Comparison of ENCODE assay signal across 7 mouse cellular contexts in the genomic region with DNA sequence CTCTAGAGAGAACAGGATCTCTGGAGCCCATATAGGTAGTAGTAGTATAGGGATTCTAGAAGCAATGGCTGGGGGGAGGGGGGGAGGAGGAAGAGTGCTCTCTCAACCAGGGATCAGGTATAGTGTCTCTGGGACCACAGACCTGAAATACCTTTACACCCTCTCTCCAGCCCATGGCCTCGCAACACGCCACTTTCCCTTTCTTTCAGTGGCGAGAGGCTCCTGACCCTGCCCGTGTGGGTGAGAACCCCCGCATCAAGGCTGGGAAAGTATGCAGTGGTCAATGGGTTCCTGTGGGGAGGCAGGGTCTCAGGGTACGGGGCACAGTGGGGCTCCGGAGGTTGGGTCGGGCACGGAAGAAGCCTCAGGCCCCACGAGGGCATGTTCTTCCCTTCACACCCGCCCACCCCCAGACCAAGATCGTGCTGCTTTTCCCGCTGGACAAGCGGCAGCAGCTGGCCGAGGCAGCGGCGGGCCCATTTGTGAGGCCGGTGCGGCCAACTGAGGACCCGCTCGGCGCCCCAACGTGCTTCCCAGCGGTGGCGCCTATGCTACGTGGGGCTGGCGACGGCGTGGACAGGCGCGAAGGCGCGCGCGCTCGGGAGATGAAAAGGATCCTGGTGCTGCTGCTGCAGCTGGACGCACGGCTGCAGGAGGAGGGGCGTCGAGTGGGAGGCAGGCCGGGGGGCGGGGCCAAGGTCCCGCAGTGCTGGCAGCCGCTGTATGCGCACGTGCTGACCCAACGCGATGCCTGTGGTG. TPM values are rescaled to one million over a fixed set of nuclear protein-coding genes. Genes with fewer than 3 reads are reported as not detected.
A peak's percentile ranks its signal among the peaks of the same experiment; 100 is the strongest.
DNase-seq lines count a peak whose midpoint lies in the region; ATAC-seq and TF ChIP-seq lines count a peak whose summit lies in the region.

No protein-coding gene starts in this region.

- H3K4me3 ChIP-seq in bone marrow macrophage, adult 2 months (ENCODE audit: insufficient read depth, low read length) = peak overlapping the region; percentile 66
- peak overlapping the region; percentile 40 for H3K4me3 ChIP-seq in hindbrain, embryonic 12.5 days
- H3K4me3 ChIP-seq in limb, embryonic 13.5 days = peak overlapping the region; percentile 50
- H3K4me3 ChIP-seq in midbrain, embryonic 14.5 days (replicated peaks; ENCODE audit: low read depth, low read length) = peak overlapping the region; percentile 41

- WGBS in hindbrain, embryonic 12.5 days = under 1% methylated on average over 48 of the region's 48 CpGs
- WGBS in limb, embryonic 13.5 days = 3% methylated on average over 42 of the region's 48 CpGs
- 2% methylated on average over 44 of the region's 48 CpGs for WGBS in midbrain, embryonic 14.5 days

- peaks cover 27% of the 10 kb centered on the region for H3K27me3 ChIP-seq in hindbrain, embryonic 12.5 days
- H3K27me3 ChIP-seq in limb, embryonic 13.5 days = peaks cover 39% of the 10 kb centered on the region
- H3K27me3 ChIP-seq in midbrain, embryonic 14.5 days (ENCODE audit: control insufficient read depth, insufficient read depth, low read length) = peaks cover 7% of the 10 kb centered on the region; the same call in 1 of the 2 replicates

- H3K4me1 ChIP-seq in bone marrow macrophage, adult 2 months (ENCODE audit: control insufficient read depth, insufficient read depth, low read length) = peaks cover 10% of the 10 kb centered on the region
- H3K4me1 ChIP-seq in hindbrain, embryonic 12.5 days = peaks cover 23% of the 10 kb centered on the region
- H3K4me1 ChIP-seq in limb, embryonic 13.5 days = peaks cover 26% of the 10 kb centered on the region
- H3K4me1 ChIP-seq in midbrain, embryonic 14.5 days (ENCODE audit: control insufficient read depth, insufficient read depth, low read length) = peaks cover 18% of the 10 kb centered on the region

- peak overlapping the region; percentile 80 for H3K4me2 ChIP-seq in hindbrain, embryonic 12.5 days (replicated peaks)
- H3K4me2 ChIP-seq in limb, embryonic 13.5 days (replicated peaks) = peak overlapping the region; percentile 90
- H3K4me2 ChIP-seq in midbrain, embryonic 14.5 days (ENCODE audit: low read length) = peak overlapping the region; percentile 85

- peaks cover 7% of the 10 kb centered on the region; the same call in 1 of the 2 replicates for H3K36me3 ChIP-seq in hindbrain, embryonic 12.5 days
- no peaks in the 10 kb centered on the region for H3K36me3 ChIP-seq in limb, embryonic 13.5 days
- H3K36me3 ChIP-seq in midbrain, embryonic 14.5 days (ENCODE audit: control insufficient read depth, insufficient read depth, low read length) = 0 out of 2 replicates have a peak, but pooled peaks cover 4% of the 10 kb centered on the region

- peak; percentile 78 for ATAC-seq in hindbrain, embryonic 12.5 days (ENCODE audit: low FRiP score)
- peak; percentile 74 for ATAC-seq in limb, embryonic 13.5 days (ENCODE audit: low FRiP score, low read depth)
- ATAC-seq in midbrain, embryonic 14.5 days (ENCODE audit: low FRiP score, low TSS enrichment) = peak; percentile 77

- peak overlapping the region; percentile 58 for H3K9ac ChIP-seq in hindbrain, embryonic 12.5 days
- peak overlapping the region; percentile 62 for H3K9ac ChIP-seq in limb, embryonic 13.5 days
- H3K9ac ChIP-seq in midbrain, embryonic 14.5 days (replicated peaks; ENCODE audit: low read length) = peak overlapping the region; percentile 44; the same call in 1 of the 2 replicates

- peak overlapping the region; percentile 59 for H3K27ac ChIP-seq in bone marrow macrophage, adult 2 months (ENCODE audit: insufficient read depth, low read depth, low read length)
- H3K27ac ChIP-seq in hindbrain, embryonic 12.5 days = no peak overlapping the region
- H3K27ac ChIP-seq in limb, embryonic 13.5 days = no peak overlapping the region
- peak overlapping the region; percentile 41; the same call in 1 of the 2 replicates for H3K27ac ChIP-seq in midbrain, embryonic 14.5 days (replicated peaks; ENCODE audit: low read depth, low read length)

- TF ChIP-seq POLR2A in bone marrow macrophage, adult 2 months (IDR thresholded peaks at IDR 0.05; ENCODE audit: borderline replicate concordance, low read depth, low read length) = no peak

- no peak for TF ChIP-seq CTCF in bone marrow macrophage, adult 2 months (IDR thresholded peaks at IDR 0.05; ENCODE audit: low read depth, low read length)

- H3K9me3 ChIP-seq in hindbrain, embryonic 12.5 days (replicated peaks) = no peaks in the 10 kb centered on the region
- H3K9me3 ChIP-seq in limb, embryonic 13.5 days = no peaks in the 10 kb centered on the region
- no peaks in the 10 kb centered on the region for H3K9me3 ChIP-seq in midbrain, embryonic 14.5 days (ENCODE audit: control insufficient read depth, low read length)

- DNase-seq in Muller cell, postnatal 12 days (ENCODE audit: inconsistent ontology term) = peak; percentile 75
- peak; percentile 76 for DNase-seq in forelimb bud, embryonic 11.5 days (ENCODE audit: low read depth, low spot score)
- DNase-seq in midbrain, embryonic 14.5 days = peak; percentile 87
- peak; percentile 64 to 80 for DNase-seq in spleen, postnatal 4 days (ENCODE audit: low spot score in 2 of 2)

RNA-seq across cellular contexts. Expression of gene Actl10, which starts 2.3 kb away (rescaled TPM):
- polyA plus RNA-seq in bone marrow macrophage, adult 2 months (2012; ENCODE audit: insufficient read depth, insufficient read length, missing spikeins) = not detected in 2 replicates
- polyA plus RNA-seq in hindbrain, embryonic 12.5 days (2016; fragmentation: Nextera tagmentation; extraction: Ambion mirVana) = 0.92 and 0.96 TPM in 2 replicates
- polyA plus RNA-seq in limb, embryonic 13.5 days (2015; fragmentation: Nextera tagmentation; extraction: Ambion mirVana) = 0.33 and 0.47 TPM in 2 replicates
- 0.19 and 0.28 TPM in 2 replicates for polyA plus RNA-seq in midbrain, embryonic 14.5 days (2014; fragmentation: Nextera tagmentation; extraction: Ambion mirVana)

RNA-seq across cellular contexts. Expression of gene 1700003F12Rik, which starts 2.4 kb away (rescaled TPM):
- polyA plus RNA-seq in bone marrow macrophage, adult 2 months (2012; ENCODE audit: insufficient read depth, insufficient read length, missing spikeins) = 1.1 TPM in 1 of 2 replicates, not detected in the other
- polyA plus RNA-seq in hindbrain, embryonic 12.5 days (2016; fragmentation: Nextera tagmentation; extraction: Ambion mirVana) = 1.4 and 3.2 TPM in 2 replicates
- polyA plus RNA-seq in limb, embryonic 13.5 days (2015; fragmentation: Nextera tagmentation; extraction: Ambion mirVana) = 0.88 and 1.1 TPM in 2 replicates
- 1.1 and 2.1 TPM in 2 replicates for polyA plus RNA-seq in midbrain, embryonic 14.5 days (2014; fragmentation: Nextera tagmentation; extraction: Ambion mirVana)

RNA-seq across cellular contexts. Expression of gene Necab3, which starts 9.4 kb away (rescaled TPM):
- polyA plus RNA-seq in bone marrow macrophage, adult 2 months (2012; ENCODE audit: insufficient read depth, insufficient read length, missing spikeins) = 0.95 TPM in 1 of 2 replicates, not detected in the other
- polyA plus RNA-seq in hindbrain, embryonic 12.5 days (2016; fragmentation: Nextera tagmentation; extraction: Ambion mirVana) = 11.6 and 12.3 TPM in 2 replicates
- 3.7 and 3.9 TPM in 2 replicates for polyA plus RNA-seq in limb, embryonic 13.5 days (2015; fragmentation: Nextera tagmentation; extraction: Ambion mirVana)
- polyA plus RNA-seq in midbrain, embryonic 14.5 days (2014; fragmentation: Nextera tagmentation; extraction: Ambion mirVana) = 15.1 and 16.0 TPM in 2 replicates

RNA-seq across cellular contexts. Expression of gene E2f1, which starts 20.4 kb away (rescaled TPM):
- 25.5 and 29.2 TPM in 2 replicates for polyA plus RNA-seq in bone marrow macrophage, adult 2 months (2012; ENCODE audit: insufficient read depth, insufficient read length, missing spikeins)
- polyA plus RNA-seq in hindbrain, embryonic 12.5 days (2016; fragmentation: Nextera tagmentation; extraction: Ambion mirVana) = 25.0 and 30.7 TPM in 2 replicates
- polyA plus RNA-seq in limb, embryonic 13.5 days (2015; fragmentation: Nextera tagmentation; extraction: Ambion mirVana) = 20.1 and 20.8 TPM in 2 replicates
- 3.1 and 3.2 TPM in 2 replicates for polyA plus RNA-seq in midbrain, embryonic 14.5 days (2014; fragmentation: Nextera tagmentation; extraction: Ambion mirVana)

RNA-seq across cellular contexts. Expression of gene Pxmp4, which starts 54.2 kb away (rescaled TPM):
- polyA plus RNA-seq in bone marrow macrophage, adult 2 months (2012; ENCODE audit: insufficient read depth, insufficient read length, missing spikeins) = 22.6 and 22.8 TPM in 2 replicates
- 14.1 and 14.3 TPM in 2 replicates for polyA plus RNA-seq in hindbrain, embryonic 12.5 days (2016; fragmentation: Nextera tagmentation; extraction: Ambion mirVana)
- polyA plus RNA-seq in limb, embryonic 13.5 days (2015; fragmentation: Nextera tagmentation; extraction: Ambion mirVana) = 18.8 and 21.6 TPM in 2 replicates
- polyA plus RNA-seq in midbrain, embryonic 14.5 days (2014; fragmentation: Nextera tagmentation; extraction: Ambion mirVana) = 14.2 and 15.0 TPM in 2 replicates

Comparison
In these comparisons a context has a peak if more than half of its experiments do, and no peak if none do; other contexts are left out.
1. H3K27ac ChIP-seq: peak in bone marrow macrophage, adult 2 months (single experiment) and midbrain, embryonic 14.5 days (single experiment); none in hindbrain, embryonic 12.5 days (single experiment) and limb, embryonic 13.5 days (single experiment).
2. Peak in every context shown above with its lines, with median percentiles within 50 percentile points of each other: DNase-seq, H3K4me3 ChIP-seq, ATAC-seq, H3K4me2 ChIP-seq and H3K9ac ChIP-seq.